Mouse (Mus musculus) forebrain, embryonic 16.5 days (tissue): ENCODE measurements around the gene Gm36079. TPM values are rescaled to one million over a fixed set of nuclear protein-coding genes. Genes with fewer than 3 reads are reported as not detected.
"Not testable (repeated sequence)": the region's sequence is repeated elsewhere in the genome, so short reads cannot be mapped to it uniquely, and the experiment has no call there.

Experiments
- ATAC-seq: fragments of 200-750 bp; cut with Nextera tagmentation; 2 replicates; pipeline ENCODE4 v1.8.0; 2017; ENCODE audit warnings: mild to moderate bottlenecking, moderate library complexity
- H3K27ac ChIP-seq: fragments of 300-500 bp; sonication (generic); 2 replicates; pipeline ENCODE4 v1.5.1; 2014; ENCODE audit warnings: low read length, control low read depth
- H3K27me3 ChIP-seq: fragments of 300-500 bp; sonication (generic); replicated peaks from 2 replicates; pipeline ENCODE4 v1.6.1; 2014; ENCODE audit warnings: low read length; ENCODE audit not compliant: control insufficient read depth, insufficient read depth
- H3K36me3 ChIP-seq: fragments of 300-500 bp; sonication (generic); 2 replicates; pipeline ENCODE4 v1.6.1; 2014; ENCODE audit not compliant: control insufficient read depth, insufficient read depth
- H3K4me1 ChIP-seq: fragments of 300-500 bp; sonication (generic); replicated peaks from 2 replicates; pipeline ENCODE4 v1.6.1; 2014; ENCODE audit warnings: low read length; ENCODE audit not compliant: control insufficient read depth, insufficient read depth
- H3K4me2 ChIP-seq: fragments of 300-500 bp; sonication (generic); 2 replicates; pipeline ENCODE4 v1.6.1; 2014; ENCODE audit warnings: mild to moderate bottlenecking, low read length, control low read depth
- H3K4me3 ChIP-seq: fragments of 300-500 bp; sonication (generic); replicated peaks from 2 replicates; pipeline ENCODE4 v1.5.1; 2014; ENCODE audit warnings: mild to moderate bottlenecking, low read length, control low read depth
- H3K9ac ChIP-seq: fragments of 300-500 bp; sonication (generic); replicated peaks from 2 replicates; pipeline ENCODE4 v1.6.1; 2014; ENCODE audit warnings: low read depth, low read length, control low read depth
- H3K9me3 ChIP-seq: fragments of 300-500 bp; sonication (generic); 2 replicates; pipeline ENCODE4 v1.6.1; 2016; ENCODE audit warnings: low read length; ENCODE audit not compliant: control insufficient read depth
- WGBS: fragments of 180-500 bp; shearing (Covaris S2); extraction: QIAGEN DNeasy Blood & Tissue Kit; methylation state at CpG from one replicate; pipeline ENCODE4 v1.1.7; 2014; 5-methylcytosine and 5-hydroxymethylcytosine counted together
- polyA plus RNA-seq: library from polyadenylated mRNA; unstranded; fragments of >200 nt; fragmentation: Nextera tagmentation; extraction: Ambion mirVana; gene quantifications from 2 replicates; pipeline ENCODE4 v1.2.1, GENCODE M21; 2015

The Gm36079 gene
- polyA plus RNA-seq, 1 experiment from 2014 or later: not detected

DNA sequence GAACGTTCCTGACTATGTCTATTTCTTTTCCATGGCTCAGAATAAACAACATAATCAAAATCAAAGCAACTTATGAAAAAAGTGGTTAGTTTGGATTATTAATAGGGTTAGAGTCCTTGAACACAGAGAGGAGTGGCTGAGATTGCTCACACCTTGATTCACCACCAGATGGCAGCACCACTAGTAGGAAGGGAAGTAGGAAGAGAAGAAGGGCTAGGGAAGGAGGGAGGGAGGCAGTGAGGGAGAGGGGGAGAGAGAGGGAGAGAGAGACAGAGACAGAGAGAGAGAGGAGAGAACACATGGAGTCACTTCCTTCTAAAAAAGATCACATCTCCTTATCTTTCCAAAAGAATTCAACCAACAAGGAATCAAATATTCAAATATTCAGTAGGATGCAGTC is 14.3 kb upstream of the Gm36079 start:
- not testable (repeated sequence) for H3K9ac ChIP-seq, H3K27me3 ChIP-seq, H3K27ac ChIP-seq, ATAC-seq, H3K4me2 ChIP-seq, H3K36me3 ChIP-seq, H3K9me3 ChIP-seq, H3K4me3 ChIP-seq, H3K4me1 ChIP-seq
- WGBS: no CpG with 5 or more reads among the region's 1 CpGs

DNA sequence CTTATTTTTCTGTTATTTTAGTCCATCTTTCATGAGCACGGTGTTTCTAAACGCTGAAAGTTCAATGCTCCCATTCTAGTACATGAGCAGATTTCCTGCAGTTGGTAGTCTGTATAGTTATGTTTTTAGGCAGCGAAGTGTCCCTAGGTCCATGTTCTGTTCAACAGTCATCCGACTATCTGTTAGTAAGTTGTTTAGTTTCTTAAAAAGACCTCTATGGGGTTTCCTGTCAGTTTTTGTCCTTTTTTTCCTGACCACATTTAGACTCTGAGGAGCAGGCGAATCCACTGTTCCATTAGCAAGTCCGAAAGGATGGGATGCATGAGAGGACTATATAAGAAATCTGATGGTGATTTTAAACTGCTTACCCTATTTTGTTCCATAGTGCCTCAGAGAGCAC is 11.1 kb upstream of the Gm36079 start:
- H3K9me3 ChIP-seq, H3K4me1 ChIP-seq, H3K4me2 ChIP-seq, H3K27me3 ChIP-seq, H3K9ac ChIP-seq, H3K36me3 ChIP-seq, H3K27ac ChIP-seq, H3K4me3 ChIP-seq, ATAC-seq: not testable (repeated sequence)
- whole genome bisulfite sequencing: 6% methylated on average over 6 of the region's 6 CpGs

DNA sequence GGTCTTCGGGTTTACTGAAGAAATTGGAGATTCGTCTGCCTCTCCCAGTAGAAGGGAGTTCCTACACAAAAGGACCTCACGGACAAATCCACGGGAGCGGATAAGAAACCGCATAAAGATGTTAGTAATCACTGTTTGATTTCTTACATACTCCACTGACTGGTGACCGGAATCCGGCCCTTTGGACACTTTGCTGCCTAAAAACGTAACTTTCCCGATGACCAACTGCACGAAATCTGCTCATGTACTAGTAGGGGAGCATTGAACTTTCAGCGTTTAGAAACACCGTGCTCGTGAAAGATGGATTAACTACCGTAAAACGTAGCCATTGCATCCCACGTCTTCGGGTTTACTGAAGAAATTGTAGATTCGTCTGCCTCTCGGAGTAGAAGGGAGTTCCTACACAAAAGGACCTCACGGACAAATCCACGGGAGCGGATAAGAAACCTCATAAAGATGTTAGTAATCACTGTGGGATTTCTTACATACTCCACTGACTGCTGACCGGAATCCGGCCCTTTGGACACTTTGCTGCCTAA is 9.8 kb upstream of the Gm36079 start:
- not testable (repeated sequence) for H3K9ac ChIP-seq, H3K4me3 ChIP-seq, H3K36me3 ChIP-seq, H3K27me3 ChIP-seq, ATAC-seq, H3K27ac ChIP-seq, H3K4me2 ChIP-seq, H3K4me1 ChIP-seq, H3K9me3 ChIP-seq
- under 1% methylated on average over 23 of the region's 25 CpGs for WGBS

DNA sequence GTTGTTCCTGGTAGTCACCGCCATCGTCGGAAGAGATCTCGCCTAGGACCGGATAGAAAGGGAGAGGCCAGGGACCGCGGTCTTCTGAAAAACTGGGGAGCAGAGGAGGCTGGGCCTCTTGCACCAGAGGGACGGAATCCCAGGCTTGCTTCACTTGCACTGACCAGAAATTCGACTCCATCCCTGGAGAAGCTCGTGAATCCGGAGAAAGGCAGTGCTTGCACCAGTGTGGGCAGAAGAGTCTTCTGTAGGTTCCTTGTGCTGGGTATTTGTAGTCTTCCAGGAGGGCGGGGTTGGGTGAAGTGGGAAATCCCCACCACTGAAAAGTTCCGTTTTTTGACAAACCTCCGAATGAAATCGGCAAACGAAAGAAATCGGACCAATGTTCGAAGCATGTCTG is 8.3 kb upstream of the Gm36079 start:
- WGBS: 9% methylated on average over 10 of the region's 18 CpGs
- ATAC-seq, H3K27ac ChIP-seq, H3K4me3 ChIP-seq, H3K27me3 ChIP-seq, H3K9me3 ChIP-seq, H3K4me2 ChIP-seq, H3K9ac ChIP-seq, H3K36me3 ChIP-seq, H3K4me1 ChIP-seq: not testable (repeated sequence)

DNA sequence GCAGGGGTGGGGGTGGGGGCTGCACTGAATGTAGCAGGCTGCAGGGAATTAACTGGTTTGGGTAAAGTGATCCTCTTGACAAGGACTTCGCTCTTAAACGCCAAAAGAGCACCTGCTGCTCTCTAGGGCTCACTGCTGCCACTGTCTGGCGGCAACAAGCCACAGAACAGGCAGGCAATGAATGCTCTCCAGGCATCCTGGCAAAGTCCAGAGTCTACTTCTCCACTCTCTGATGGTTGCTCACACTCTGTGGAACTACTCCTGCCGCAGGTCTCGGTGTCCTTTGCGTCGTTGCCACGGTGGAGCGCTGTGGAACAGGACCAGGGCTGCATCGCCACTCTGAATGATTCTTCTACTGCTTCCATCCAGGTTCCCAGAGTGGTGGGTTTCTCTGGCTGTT is 7.8 kb upstream of the Gm36079 start:
- not testable (repeated sequence) for H3K9me3 ChIP-seq, H3K36me3 ChIP-seq, H3K4me2 ChIP-seq, H3K4me3 ChIP-seq, H3K27ac ChIP-seq, H3K9ac ChIP-seq, H3K27me3 ChIP-seq, H3K4me1 ChIP-seq
- WGBS: 0% methylated on average over 3 of the region's 10 CpGs
- ATAC-seq: 0 out of 2 replicates have a peak, but pooled peaks have one; percentile 50

DNA sequence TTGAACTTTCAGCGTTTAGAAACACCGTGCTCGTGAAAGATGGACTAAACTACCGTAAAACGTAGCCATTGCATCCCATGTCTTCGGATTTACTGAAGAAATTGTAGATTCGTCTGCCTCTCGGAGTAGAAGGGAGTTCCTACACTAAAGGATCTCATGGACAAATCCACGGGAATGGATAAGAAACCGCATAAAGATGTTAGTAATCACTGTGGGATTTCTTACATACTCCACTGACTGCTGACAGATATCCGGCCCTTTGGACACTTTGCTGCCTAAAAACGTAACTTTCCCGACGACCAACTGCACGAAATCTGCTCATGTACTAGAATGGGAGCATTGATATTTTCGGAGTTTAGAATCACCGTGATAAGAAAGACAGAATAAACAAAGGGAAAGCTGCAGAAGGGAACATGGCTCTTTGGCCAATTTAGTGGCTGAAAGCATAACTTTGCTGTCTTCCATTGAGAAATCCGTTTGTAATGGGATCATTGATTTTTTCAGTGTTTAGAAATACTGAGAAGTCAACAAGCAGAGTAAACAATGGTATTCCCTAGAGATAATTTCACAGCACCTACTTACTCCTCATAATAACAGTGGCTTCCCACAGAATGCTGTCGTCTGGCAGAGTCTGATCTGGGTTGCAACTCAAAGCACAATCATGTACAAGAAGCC is 6.8 kb upstream of the Gm36079 start:
- H3K27me3 ChIP-seq, H3K9me3 ChIP-seq, H3K9ac ChIP-seq, H3K4me2 ChIP-seq, ATAC-seq, H3K4me1 ChIP-seq, H3K27ac ChIP-seq, H3K4me3 ChIP-seq, H3K36me3 ChIP-seq: not testable (repeated sequence)
- under 1% methylated on average over 18 of the region's 19 CpGs for WGBS

DNA sequence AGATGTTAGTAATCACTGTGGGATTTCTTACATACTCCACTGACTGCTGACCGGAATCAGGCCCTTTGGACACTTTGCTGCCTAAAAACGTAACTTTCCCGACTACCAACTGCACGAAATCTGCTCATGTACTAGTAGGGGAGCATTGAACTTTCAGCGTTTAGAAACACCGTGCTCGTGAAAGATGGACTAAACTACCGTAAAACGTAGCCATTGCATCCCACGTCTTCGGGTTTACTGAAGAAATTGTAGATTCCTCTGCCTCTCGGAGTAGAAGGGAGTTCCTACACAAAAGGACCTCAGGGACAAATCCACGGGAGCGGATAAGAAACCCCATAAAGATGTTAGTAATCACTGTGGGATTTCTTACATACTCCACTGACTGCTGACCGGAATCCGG is 4.9 kb upstream of the Gm36079 start:
- ATAC-seq, H3K4me1 ChIP-seq, H3K4me3 ChIP-seq, H3K27me3 ChIP-seq, H3K9me3 ChIP-seq, H3K27ac ChIP-seq, H3K36me3 ChIP-seq, H3K4me2 ChIP-seq, H3K9ac ChIP-seq: not testable (repeated sequence)
- under 1% methylated on average over 10 of the region's 16 CpGs for WGBS

DNA sequence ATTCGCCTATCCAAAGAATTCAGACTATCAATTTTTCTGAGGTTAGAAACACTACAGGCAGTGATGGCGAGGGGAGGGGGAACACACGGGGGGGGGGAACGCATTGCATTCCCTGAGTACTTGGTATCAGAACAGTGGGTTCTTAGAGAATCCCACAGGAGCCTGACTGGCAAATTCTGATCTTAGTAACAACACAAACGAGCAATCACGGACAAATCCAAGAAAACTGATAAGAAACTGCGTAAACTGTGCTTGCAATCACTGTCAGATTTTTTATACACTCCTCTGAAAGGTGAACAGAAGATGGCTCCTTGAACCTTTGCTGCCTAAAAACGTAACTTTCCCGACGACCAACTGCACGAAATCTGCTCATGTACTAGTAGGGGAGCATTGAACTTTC is 557 bp upstream of the Gm36079 start:
- not testable (repeated sequence) for ATAC-seq, H3K4me2 ChIP-seq, H3K27ac ChIP-seq, H3K9ac ChIP-seq, H3K4me1 ChIP-seq, H3K9me3 ChIP-seq, H3K36me3 ChIP-seq, H3K4me3 ChIP-seq
- 2% methylated on average over 9 of the region's 11 CpGs for WGBS
- H3K27me3 ChIP-seq: peaks cover 11% of the 10 kb centered on the region; the same call in 1 of the 2 replicates

DNA sequence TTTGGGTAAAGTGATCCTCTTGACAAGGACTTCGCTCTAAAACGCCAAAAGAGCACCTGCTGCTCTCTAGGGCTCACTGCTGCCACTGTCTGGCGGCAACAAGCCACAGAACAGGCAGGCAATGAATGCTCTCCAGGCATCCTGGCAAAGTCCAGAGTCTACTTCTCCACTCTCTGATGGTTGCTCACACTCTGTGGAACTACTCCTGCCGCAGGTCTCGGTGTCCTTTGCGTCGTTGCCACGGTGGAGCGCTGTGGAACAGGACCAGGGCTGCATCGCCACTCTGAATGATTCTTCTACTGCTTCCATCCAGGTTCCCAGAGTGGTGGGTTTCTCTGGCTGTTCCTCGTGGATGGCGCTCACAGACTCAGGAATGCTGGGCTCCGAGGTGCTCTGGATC is 438 bp downstream of the Gm36079 start:
- H3K27me3 ChIP-seq: peaks cover 11% of the 10 kb centered on the region; the same call in 1 of the 2 replicates
- not testable (repeated sequence) for H3K27ac ChIP-seq, H3K9ac ChIP-seq, H3K4me2 ChIP-seq, H3K9me3 ChIP-seq, H3K36me3 ChIP-seq, H3K4me3 ChIP-seq, H3K4me1 ChIP-seq
- 0 out of 2 replicates have a peak, but pooled peaks have one; percentile 36 for ATAC-seq
- WGBS: 0% methylated on average over 3 of the region's 13 CpGs

DNA sequence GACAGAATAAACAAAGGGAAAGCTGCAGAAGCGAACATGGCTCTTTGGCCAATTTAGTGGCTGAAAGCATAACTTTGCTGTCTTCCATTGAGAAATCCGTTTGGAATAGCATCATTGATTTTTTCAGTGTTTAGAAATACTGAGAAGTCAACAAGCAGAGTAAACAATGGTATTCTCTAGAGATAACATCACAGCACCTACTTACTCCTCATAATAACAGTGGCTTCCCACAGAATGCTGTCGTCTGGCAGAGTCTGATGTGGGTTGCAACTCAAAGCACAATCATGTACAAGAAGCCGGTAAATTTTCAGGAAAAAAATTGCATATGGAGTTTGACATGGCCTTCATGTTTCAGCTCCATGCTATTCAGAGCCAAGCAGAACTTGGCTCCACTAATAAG is 1.2 kb downstream of the Gm36079 start:
- peaks cover 11% of the 10 kb centered on the region; the same call in 1 of the 2 replicates for H3K27me3 ChIP-seq
- not testable (repeated sequence) for H3K4me3 ChIP-seq, H3K9ac ChIP-seq, H3K36me3 ChIP-seq, H3K27ac ChIP-seq, H3K9me3 ChIP-seq, H3K4me1 ChIP-seq, ATAC-seq, H3K4me2 ChIP-seq
- WGBS: 4% methylated on average over 4 of the region's 4 CpGs
